Mouse (Mus musculus): ENCODE measurements around the gene Pkd1l3.

Pkd1l3 gene

GRCm38 (mm10) chr8:109632498-109632897 is 18.2 kb downstream of the Pkd1l3 start:
- DNase-seq = no peak

GRCm38 (mm10) chr8:109635146-109635545 is 20.8 kb downstream of the Pkd1l3 start:
- DNase-seq = no peak

- no peak for DNase-seq
Measured at GRCm38 (mm10) chr8:109638851-109639250, 24.5 kb downstream of the Pkd1l3 start.

- DNase-seq = no peak
Measured at GRCm38 (mm10) chr8:109640410-109640809, 26.1 kb downstream of the Pkd1l3 start.

- no peak for DNase-seq
Measured at GRCm38 (mm10) chr8:109641236-109641635, 26.9 kb downstream of the Pkd1l3 start.

- DNase-seq = no peak
Measured at GRCm38 (mm10) chr8:109647331-109647730, 33.0 kb downstream of the Pkd1l3 start.

GRCm38 (mm10) chr8:109648469-109648868 is 34.2 kb downstream of the Pkd1l3 start:
- DNase-seq = no peak

GRCm38 (mm10) chr8:109650801-109651200 is 36.5 kb downstream of the Pkd1l3 start:
- DNase-seq = no peak

- no peak for DNase-seq
Measured at GRCm38 (mm10) chr8:109656860-109657259, 42.5 kb downstream of the Pkd1l3 start.

GRCm38 (mm10) chr8:109662328-109662727 is 48.0 kb downstream of the Pkd1l3 start:
- no peak for DNase-seq

GRCm38 (mm10) chr8:109666616-109667015 is 52.3 kb downstream of the Pkd1l3 start:
- DNase-seq = no peak

GRCm38 (mm10) chr8:109672656-109673055 is 58.3 kb downstream of the Pkd1l3 start:
- DNase-seq = no peak

- peak; percentile 36 for DNase-seq
Measured at GRCm38 (mm10) chr8:109673596-109673995, 59.3 kb downstream of the Pkd1l3 start.

GRCm38 (mm10) chr8:109675896-109676643 is 61.8 kb downstream of the Pkd1l3 start:
- DNase-seq = no peak

- DNase-seq = no peak
Measured at GRCm38 (mm10) chr8:109681535-109681934, 67.2 kb downstream of the Pkd1l3 start.

GRCm38 (mm10) chr8:109682120-109682519 is 67.8 kb downstream of the Pkd1l3 start:
- no peak for DNase-seq

GRCm38 (mm10) chr8:109687248-109687647 is 72.9 kb downstream of the Pkd1l3 start:
- DNase-seq = no peak

GRCm38 (mm10) chr8:109691769-109692168 is 77.5 kb downstream of the Pkd1l3 start:
- no peak for DNase-seq

GRCm38 (mm10) chr8:109692443-109693145 is 78.3 kb downstream of the Pkd1l3 start:
- DNase-seq = no peak

GRCm38 (mm10) chr8:109693146-109693900 is 79.0 kb downstream of the Pkd1l3 start, which contains the start of gene Ist1:
Gene Ist1, minus strand, starts transcription at chr8:109693260.
- peak; percentile 99 for DNase-seq

GRCm38 (mm10) chr8:109694154-109694553 is 79.8 kb downstream of the Pkd1l3 start:
- no peak for DNase-seq

- DNase-seq = no peak
Measured at GRCm38 (mm10) chr8:109697754-109698153, 83.4 kb downstream of the Pkd1l3 start.

- DNase-seq = no peak
Measured at GRCm38 (mm10) chr8:109698477-109698876, 84.2 kb downstream of the Pkd1l3 start.
